23 mouse cellular contexts compared by ENCODE assay signal in the genomic region with DNA sequence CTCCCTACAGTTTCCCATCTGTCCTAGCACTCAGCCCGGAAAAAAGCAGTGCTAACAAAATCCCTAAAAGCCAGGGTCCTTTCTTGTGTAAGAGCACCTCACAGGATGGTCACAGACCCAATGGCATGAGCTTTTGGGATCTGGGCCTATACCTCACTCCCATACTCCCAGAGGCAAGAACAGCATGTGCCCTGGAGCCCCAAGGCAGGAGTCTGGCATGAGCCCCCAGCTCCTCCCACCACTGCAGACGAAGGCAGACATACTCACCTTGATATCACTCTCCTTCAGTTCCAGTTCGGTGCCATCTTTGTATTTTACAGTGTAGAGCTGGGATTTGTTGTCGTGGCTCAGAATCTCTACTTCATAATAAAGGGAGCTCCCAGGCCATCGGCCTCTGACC.
"Had no signal": no experiment of that assay in that cellular context is flagged by ENCODE, and none has a peak within 500 bp of the region (broad histone marks: within the 10 kb centered on the region; RNA-seq: fewer than 3 reads in every experiment).

No protein-coding gene starts in this region.

- H3K4me3 ChIP-seq: heart, adult 2 months; heart, embryonic 13.5 days; heart, embryonic 15.5 days; intestine, embryonic 15.5 days; layer of hippocampus, adult 2 months; left cerebral cortex, adult 2 months; limb, embryonic 10.5 days; limb, embryonic 12.5 days had no signal

- H3K9me3 ChIP-seq: heart, embryonic 13.5 days; heart, embryonic 15.5 days; intestine, embryonic 15.5 days; limb, embryonic 10.5 days; limb, embryonic 12.5 days had no signal

- ATAC-seq: hindbrain, embryonic 16.5 days; inflammation-experienced regulatory T-cells, adult 6 months; intestine, embryonic 15.5 days; intestine, postnatal 0 days had no signal

- H3K9ac ChIP-seq: heart, embryonic 13.5 days; heart, embryonic 15.5 days; hindbrain, embryonic 14.5 days; intestine, embryonic 15.5 days; limb, embryonic 12.5 days had no signal

- DNase-seq: gastrocnemius, postnatal 10 days; gastrocnemius, postnatal 25 days; heart, adult 2 months; heart, postnatal 14 days; heart, postnatal 36 days; kidney, adult 18-20 months; kidney, adult 8-10 months; kidney, postnatal 10 days; kidney, postnatal 25 days; kidney, postnatal 4 days; lung, adult 2 months had no signal

- H3K27ac ChIP-seq: heart, adult 2 months; heart, embryonic 13.5 days; heart, embryonic 15.5 days; hindbrain, embryonic 14.5 days; intestine, embryonic 15.5 days; layer of hippocampus, adult 2 months; left cerebral cortex, adult 2 months; limb, embryonic 10.5 days; limb, embryonic 12.5 days had no signal

- H3K4me2 ChIP-seq: heart, embryonic 11.5 days; heart, embryonic 13.5 days; heart, embryonic 15.5 days; hindbrain, embryonic 14.5 days; intestine, embryonic 15.5 days; limb, embryonic 12.5 days had no signal

- H3K27me3 ChIP-seq: heart, embryonic 13.5 days; heart, embryonic 15.5 days; intestine, embryonic 15.5 days; limb, embryonic 12.5 days had no signal
